Mouse (Mus musculus) forebrain, postnatal 0 days (tissue): ENCODE measurements around the gene Slco3a1. TPM values are rescaled to one million over a fixed set of nuclear protein-coding genes. Genes with fewer than 3 reads are reported as not detected.

Experiments
- ATAC-seq: fragments of 200-750 bp; cut with Nextera tagmentation; 2 replicates; pipeline ENCODE4 v1.8.0; 2017; ENCODE audit warnings: mild to moderate bottlenecking, moderate library complexity
- DNase-seq: peaks from one replicate; pipeline ENCODE4 v3.0.0-alpha.2; 2015
- H3K27ac ChIP-seq: fragments of 300-500 bp; sonication (generic); 2 replicates; pipeline ENCODE4 v1.5.1; 2014; ENCODE audit warnings: low read depth, mild to moderate bottlenecking, antibody characterized with exemption, low read length, moderate library complexity, mixed read lengths
- H3K27me3 ChIP-seq: fragments of 300-500 bp; sonication (generic); 2 replicates; pipeline ENCODE4 v1.6.1; 2014; ENCODE audit warnings: mild to moderate bottlenecking, low read length, mixed read lengths; ENCODE audit not compliant: insufficient read depth
- H3K36me3 ChIP-seq: fragments of 300-500 bp; sonication (generic); 2 replicates; pipeline ENCODE4 v1.6.1; 2014; ENCODE audit warnings: mild to moderate bottlenecking, moderate library complexity; ENCODE audit not compliant: insufficient read depth
- H3K4me1 ChIP-seq: fragments of 300-500 bp; sonication (generic); 2 replicates; pipeline ENCODE4 v1.6.1; 2014; ENCODE audit warnings: antibody characterized with exemption; ENCODE audit not compliant: insufficient read depth
- H3K4me2 ChIP-seq: fragments of 300-500 bp; sonication (generic); 2 replicates; pipeline ENCODE4 v1.6.1; 2014; ENCODE audit warnings: low read depth, mild to moderate bottlenecking, moderate library complexity
- H3K4me3 ChIP-seq: fragments of 300-500 bp; sonication (generic); 2 replicates; pipeline ENCODE4 v1.5.1; 2014; ENCODE audit warnings: low read depth, low read length, mixed read lengths
- H3K9ac ChIP-seq: fragments of 300-500 bp; sonication (generic); 2 replicates; pipeline ENCODE4 v1.6.1; 2014; ENCODE audit warnings: mild to moderate bottlenecking
- H3K9me3 ChIP-seq: fragments of 300-500 bp; sonication (generic); 2 replicates; pipeline ENCODE4 v1.6.1; 2016; ENCODE audit warnings: low read length
- CTCF ChIP-seq: sonication (generic); IDR thresholded peaks from 2 replicates; pipeline ENCODE4 v1.5.1; 2016; ENCODE audit warnings: antibody characterized with exemption, control low read depth, low read depth
- WGBS: fragments of 180-500 bp; shearing (Covaris S2); extraction: QIAGEN DNeasy Blood & Tissue Kit; methylation state at CpG from one replicate; pipeline ENCODE4 v1.1.7; 2014; 5-methylcytosine and 5-hydroxymethylcytosine counted together
- polyA plus RNA-seq: library from polyadenylated mRNA; unstranded; fragments of >200 nt; fragmentation: Nextera tagmentation; extraction: Ambion mirVana; gene quantifications from 2 replicates; pipeline ENCODE4 v1.2.1, GENCODE M21; 2015
- total RNA-seq: library from RNA; depleted of rRNA; stranded (reverse); fragments of >200 nt; gene quantifications from 2 replicates; pipeline ENCODE4 v1.2.3, GENCODE M21; 2014

Gene Slco3a1
- total and polyA plus RNA-seq, 2 experiments from 2014 or later = 25.2 to 27.8 TPM

GRCm38 (mm10) chr7:74340419-74340954 is 214.1 kb downstream of the Slco3a1 start:
- TF ChIP-seq CTCF = no peak
- ATAC-seq (no peak), DNase-seq (no peak)
- no peaks in the 10 kb centered on the region for H3K27me3 ChIP-seq
- no peaks in the 10 kb centered on the region for H3K4me1 ChIP-seq
- H3K36me3 ChIP-seq = no peaks in the 10 kb centered on the region
- no peaks in the 10 kb centered on the region for H3K9me3 ChIP-seq
- H3K9ac ChIP-seq = no peak overlapping the region
- H3K4me3 ChIP-seq = no peak overlapping the region
- WGBS = 91% methylated on average over 8 of the region's 8 CpGs
- H3K27ac ChIP-seq = no peak overlapping the region
- H3K4me2 ChIP-seq = no peak overlapping the region

GRCm38 (mm10) chr7:74337677-74338420 is 216.7 kb downstream of the Slco3a1 start:
- Histone ChIP-seq H3K9me3 (no peaks in the 10 kb centered on the region), H3K36me3 (no peaks in the 10 kb centered on the region), H3K4me2 (no peak overlapping the region), H3K27me3 (no peaks in the 10 kb centered on the region), H3K9ac (no peak overlapping the region), H3K4me3 (no peak overlapping the region), H3K4me1 (no peaks in the 10 kb centered on the region), H3K27ac (no peak overlapping the region)
- WGBS = 85% methylated on average over 6 of the region's 6 CpGs
- DNase-seq (no peak), ATAC-seq (peak; percentile 60; the same call in 1 of the 2 replicates)
- TF ChIP-seq CTCF = no peak

GRCm38 (mm10) chr7:74332323-74332722 is 222.3 kb downstream of the Slco3a1 start:
- no peaks in the 10 kb centered on the region for H3K27me3 ChIP-seq
- H3K4me2 ChIP-seq = no peak overlapping the region
- no peak for TF ChIP-seq CTCF
- H3K9ac ChIP-seq = no peak overlapping the region
- no peaks in the 10 kb centered on the region for H3K36me3 ChIP-seq
- WGBS = 63% methylated on average over 3 of the region's 3 CpGs
- ATAC-seq (no peak), DNase-seq (no peak)
- H3K27ac ChIP-seq = no peak overlapping the region
- H3K4me3 ChIP-seq = no peak overlapping the region
- no peaks in the 10 kb centered on the region for H3K4me1 ChIP-seq
- no peaks in the 10 kb centered on the region for H3K9me3 ChIP-seq

DNA sequence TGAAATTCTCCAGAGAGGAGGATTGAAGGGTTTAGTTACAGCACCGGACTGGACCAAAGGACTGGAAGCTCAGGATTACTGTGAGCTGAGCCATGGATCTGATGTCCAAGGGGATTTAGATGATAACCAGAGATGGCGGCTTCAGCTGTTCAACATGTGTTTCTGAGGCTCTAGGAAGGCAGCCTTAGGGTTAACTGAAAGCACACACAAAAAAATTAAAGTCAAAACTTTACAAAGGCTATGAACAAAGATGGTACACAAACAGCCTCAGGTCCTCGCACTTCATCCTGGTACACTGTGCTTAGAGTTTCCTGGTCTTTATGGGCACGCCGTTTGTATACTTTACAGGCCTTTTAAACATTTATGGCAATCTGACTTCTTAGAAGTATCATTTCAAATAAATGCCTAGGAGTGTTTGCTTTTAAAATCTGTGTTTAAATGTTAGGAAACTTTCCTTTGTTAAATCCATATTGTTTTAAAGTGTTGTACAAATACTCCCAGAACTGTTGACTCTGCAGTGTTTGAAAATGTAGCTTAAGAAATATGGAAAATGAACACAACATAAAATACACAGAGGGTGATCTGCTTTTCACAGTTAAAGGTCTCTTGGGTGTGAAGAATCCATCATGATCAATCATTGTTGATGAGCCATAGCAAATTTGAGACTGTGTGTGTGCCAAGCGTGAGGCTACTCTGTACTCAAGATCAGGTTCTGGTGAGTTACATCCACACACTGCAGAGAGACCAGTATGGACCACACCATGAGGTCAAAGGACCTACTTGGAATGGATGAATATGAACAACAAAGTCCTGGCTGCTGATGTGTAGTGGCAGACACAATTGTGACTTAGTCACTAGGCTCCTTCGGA is 223.5 kb downstream of the Slco3a1 start:
- 79% methylated on average over 7 of the region's 7 CpGs for WGBS
- DNase-seq (no peak), ATAC-seq (no peak)
- no peaks in the 10 kb centered on the region for H3K9me3 ChIP-seq
- no peak overlapping the region for H3K4me2 ChIP-seq
- TF ChIP-seq CTCF = no peak
- no peak overlapping the region for H3K9ac ChIP-seq
- no peaks in the 10 kb centered on the region for H3K36me3 ChIP-seq
- H3K4me1 ChIP-seq = no peaks in the 10 kb centered on the region
- no peaks in the 10 kb centered on the region for H3K27me3 ChIP-seq
- H3K4me3 ChIP-seq = no peak overlapping the region
- H3K27ac ChIP-seq = no peak overlapping the region

DNA sequence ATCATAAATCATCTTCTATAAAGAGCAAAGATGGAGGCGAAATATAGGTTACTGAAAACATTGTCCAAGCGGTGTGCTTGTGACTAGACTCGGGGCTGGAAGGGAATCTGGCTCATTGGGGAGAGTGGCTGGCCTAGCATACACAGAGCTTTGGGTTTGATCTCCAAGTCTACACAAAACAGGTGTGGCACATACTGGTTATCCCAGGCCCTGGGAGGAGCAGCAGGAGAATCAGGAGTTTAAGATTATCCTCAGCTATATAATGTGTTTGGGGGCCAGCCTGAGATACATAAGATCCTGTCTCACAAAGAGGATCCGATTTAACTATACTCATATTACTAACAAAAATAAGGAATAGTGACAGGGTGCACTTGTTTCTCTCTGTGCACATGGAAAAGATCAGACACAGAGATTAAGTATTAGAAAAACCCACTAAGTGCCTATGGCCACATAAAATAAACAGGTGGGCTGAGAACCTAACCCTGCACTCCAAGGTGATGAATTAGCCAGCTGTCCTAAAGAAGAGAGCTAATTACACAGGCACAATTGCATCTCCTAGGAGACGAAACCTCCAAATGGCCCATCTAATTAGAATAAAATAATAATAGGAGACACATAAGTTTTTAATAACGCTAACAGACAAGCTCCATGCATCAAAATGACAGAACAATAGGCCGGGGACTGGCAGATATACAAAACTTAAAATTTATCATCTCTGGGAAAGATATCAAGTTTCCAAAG is 224.3 kb downstream of the Slco3a1 start:
- Histone ChIP-seq H3K4me1 (no peaks in the 10 kb centered on the region), H3K4me3 (no peak overlapping the region), H3K27me3 (no peaks in the 10 kb centered on the region), H3K36me3 (no peaks in the 10 kb centered on the region), H3K4me2 (no peak overlapping the region), H3K27ac (0 out of 2 replicates have a peak overlapping the region, but pooled peaks have one; percentile 1), H3K9me3 (no peaks in the 10 kb centered on the region), H3K9ac (no peak overlapping the region)
- DNase-seq (no peak), ATAC-seq (no peak)
- no peak for TF ChIP-seq CTCF
- WGBS = 64% methylated on average over 7 of the region's 7 CpGs

GRCm38 (mm10) chr7:74329004-74329403 is 225.6 kb downstream of the Slco3a1 start:
- H3K4me3 ChIP-seq = no peak overlapping the region
- H3K9ac ChIP-seq = no peak overlapping the region
- H3K4me2 ChIP-seq = no peak overlapping the region
- H3K27ac ChIP-seq = no peak overlapping the region
- no peaks in the 10 kb centered on the region for H3K36me3 ChIP-seq
- 100% methylated on average over 1 of the region's 1 CpGs for WGBS
- no peak for TF ChIP-seq CTCF
- no peak for ATAC-seq
- H3K27me3 ChIP-seq = no peaks in the 10 kb centered on the region
- 0 out of 2 replicates have a peak, but pooled peaks cover 3% of the 10 kb centered on the region for H3K4me1 ChIP-seq
- no peak for DNase-seq
- no peaks in the 10 kb centered on the region for H3K9me3 ChIP-seq
